Mouse (Mus musculus) NIH3T3 (cell line): Measurements from ENCODE around the gene Itga1.

Experiments used
- DNase-seq: peaks from one replicate; pipeline ENCODE4 v3.0.0-alpha.2; 2012; ENCODE audit warnings: low read depth

Gene Itga1

GRCm38 (mm10) chr13:115101355-115102191 is at the start of gene Itga1, which contains the start of gene Gm49395:
Gene Itga1 (minus strand): TSS chr13:115101964.
Gene Gm49395 (minus strand): TSS chr13:115101921.
- DNase-seq = peak; percentile 71

- DNase-seq = no peak
Measured at GRCm38 (mm10) chr13:115150602-115151001, 48.8 kb upstream of the Itga1 start.

GRCm38 (mm10) chr13:115149849-115150248 is 48.1 kb upstream of the Itga1 start:
- no peak for DNase-seq

- no peak for DNase-seq
Measured at GRCm38 (mm10) chr13:115143575-115143974, 41.8 kb upstream of the Itga1 start.

GRCm38 (mm10) chr13:115142066-115142465 is 40.3 kb upstream of the Itga1 start:
- DNase-seq = no peak

GRCm38 (mm10) chr13:115138513-115138912 is 36.7 kb upstream of the Itga1 start:
- DNase-seq = no peak

GRCm38 (mm10) chr13:115136761-115137160 is 35.0 kb upstream of the Itga1 start:
- DNase-seq = no peak

- no peak for DNase-seq
Measured at GRCm38 (mm10) chr13:115132435-115132834, 30.7 kb upstream of the Itga1 start.

GRCm38 (mm10) chr13:115131381-115131780 is 29.6 kb upstream of the Itga1 start:
- DNase-seq = no peak

GRCm38 (mm10) chr13:115130035-115130434 is 28.3 kb upstream of the Itga1 start:
- DNase-seq = no peak

- peak; percentile 5 for DNase-seq
Measured at GRCm38 (mm10) chr13:115127826-115128225, 26.1 kb upstream of the Itga1 start.

- no peak for DNase-seq
Measured at GRCm38 (mm10) chr13:115126534-115126933, 24.8 kb upstream of the Itga1 start.

- no peak for DNase-seq
Measured at GRCm38 (mm10) chr13:115125130-115125529, 23.4 kb upstream of the Itga1 start.

- DNase-seq = no peak
Measured at GRCm38 (mm10) chr13:115124521-115124920, 22.8 kb upstream of the Itga1 start.

GRCm38 (mm10) chr13:115118756-115119155 is 17.0 kb upstream of the Itga1 start:
- DNase-seq = no peak

GRCm38 (mm10) chr13:115118195-115118594 is 16.4 kb upstream of the Itga1 start:
- DNase-seq = no peak

- DNase-seq = no peak
Measured at GRCm38 (mm10) chr13:115116930-115117621, 15.3 kb upstream of the Itga1 start.

- no peak for DNase-seq
Measured at GRCm38 (mm10) chr13:115109628-115110027, 7.9 kb upstream of the Itga1 start.

- DNase-seq = no peak
Measured at GRCm38 (mm10) chr13:115107436-115107835, 5.7 kb upstream of the Itga1 start.

- no peak for DNase-seq
Measured at GRCm38 (mm10) chr13:115106183-115106582, 4.4 kb upstream of the Itga1 start.

- DNase-seq = no peak
Measured at GRCm38 (mm10) chr13:115102754-115103153, 990 bp upstream of the Itga1 start.

GRCm38 (mm10) chr13:115100381-115101177 is 1.2 kb downstream of the Itga1 start:
- DNase-seq = no peak
